Mouse (Mus musculus) fibroblast of lung, adult 2 months (primary cell): ENCODE data around the gene Cdh20.
A peak's percentile ranks its signal among the peaks of the same experiment; 100 is the strongest.
"Not testable (repeated sequence)": the region's sequence is repeated elsewhere in the genome, so short reads cannot be mapped to it uniquely, and the experiment has no call there.

ENCODE experiments used
- DNase-seq: peaks from one replicate; pipeline ENCODE4 v3.0.0-alpha.2; 2011; ENCODE audit warnings: low read depth

Gene Cdh20

GRCm38 (mm10) chr1:104916507-104916906 lies 148.2 kb downstream of the Cdh20 start:
- DNase-seq, result no peak

GRCm38 (mm10) chr1:104917307-104917836 lies 149.0 kb downstream of the Cdh20 start:
- no peak for DNase-seq

DNA sequence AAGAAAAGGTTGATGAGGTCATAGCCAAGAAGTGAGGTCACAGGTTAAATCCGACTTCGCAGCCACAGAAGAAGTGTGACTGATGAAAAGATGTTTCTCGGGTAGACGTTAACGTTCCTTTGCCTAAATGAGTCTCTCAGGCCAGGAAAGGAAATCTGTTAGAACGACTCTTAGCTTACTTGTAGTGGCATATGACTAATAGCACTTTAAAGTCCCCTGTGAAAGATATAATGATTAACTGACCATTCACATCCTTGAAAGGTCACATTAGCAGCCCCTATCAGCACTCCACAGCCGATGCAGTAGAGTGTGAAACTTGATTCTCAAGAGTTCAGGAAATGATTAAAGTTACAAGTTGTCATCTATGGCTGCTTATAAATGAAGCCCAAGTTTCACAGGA lies 164.7 kb downstream of the Cdh20 start:
- DNase-seq, result no peak

- no peak for DNase-seq
These were observed 168.6 kb downstream of the Cdh20 start for GRCm38 (mm10) chr1:104936966-104937365.

- DNase-seq, result no peak
These were observed 170.8 kb downstream of the Cdh20 start for GRCm38 (mm10) chr1:104939156-104939555.

DNA sequence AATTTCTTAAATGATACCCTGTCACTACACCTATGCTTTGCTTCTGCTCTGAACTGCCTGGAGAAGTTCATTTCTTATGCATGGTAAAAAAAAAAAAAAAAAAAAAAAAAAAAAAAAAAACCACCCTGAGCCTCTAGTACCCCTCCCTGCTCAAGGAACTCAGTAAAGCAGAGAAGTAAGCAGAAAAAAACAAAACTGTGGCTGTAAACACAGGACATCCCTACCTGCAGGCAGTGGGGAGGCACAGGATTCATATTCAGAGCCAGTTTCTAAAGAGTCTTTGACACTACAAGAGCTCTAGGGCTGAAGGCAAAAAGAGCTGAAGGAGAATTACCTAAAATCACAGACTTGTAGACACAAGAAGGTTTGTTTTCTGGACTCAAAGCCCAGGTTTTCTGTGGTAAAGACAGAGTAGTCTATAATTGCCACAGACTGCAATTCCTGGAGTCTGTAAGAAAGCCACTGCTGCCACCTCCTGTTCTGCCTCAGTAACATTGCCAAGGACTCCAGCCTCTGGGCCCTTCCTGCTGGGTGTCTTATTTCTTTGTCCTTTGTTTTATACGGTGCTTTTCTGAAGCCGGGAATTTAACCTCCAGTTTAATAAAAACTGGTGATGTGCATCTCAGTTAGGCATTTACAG lies 176.3 kb downstream of the Cdh20 start:
- DNase-seq, result peak; percentile 11

DNA sequence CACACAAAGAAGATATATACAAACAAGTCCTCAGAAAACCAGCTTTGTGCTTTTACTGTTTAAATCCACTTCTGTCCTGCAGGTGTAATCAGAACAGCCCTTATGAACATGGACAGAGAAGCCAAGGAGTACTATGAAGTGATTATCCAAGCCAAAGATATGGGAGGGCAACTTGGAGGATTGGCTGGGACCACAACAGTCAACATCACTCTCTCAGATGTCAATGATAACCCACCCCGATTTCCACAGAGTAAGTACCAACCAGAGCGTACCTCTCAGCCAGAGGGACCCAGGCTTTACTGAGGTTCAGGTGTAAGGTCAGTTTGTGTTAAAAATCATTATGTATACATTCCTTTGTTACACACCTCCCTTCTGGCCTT lies 176.8 kb downstream of the Cdh20 start:
- no peak for DNase-seq

DNA sequence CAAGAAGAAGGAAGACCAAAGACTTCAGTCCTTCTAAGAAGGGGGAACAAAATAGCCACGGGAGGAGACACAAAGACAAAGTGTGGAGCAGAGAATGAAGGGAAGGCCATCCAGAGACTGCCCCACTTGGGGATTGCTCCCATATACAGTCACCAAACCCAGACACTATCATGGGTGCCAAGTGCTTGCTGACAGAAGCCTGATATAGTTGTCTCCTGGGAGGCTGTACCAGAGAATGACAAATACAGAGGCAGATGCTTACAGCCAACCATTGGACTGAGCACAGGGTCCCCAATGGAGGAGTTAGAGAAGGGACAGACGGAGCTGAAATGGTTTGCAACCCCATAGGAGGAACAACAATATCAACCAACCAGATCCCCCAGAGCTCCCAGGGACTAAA lies 181.3 kb downstream of the Cdh20 start:
- DNase-seq, result not testable (repeated sequence)

- no peak for DNase-seq
These were observed 188.7 kb downstream of the Cdh20 start for GRCm38 (mm10) chr1:104957046-104957445.

- DNase-seq, result no peak
These were observed 193.3 kb downstream of the Cdh20 start for GRCm38 (mm10) chr1:104961670-104962069.

DNA sequence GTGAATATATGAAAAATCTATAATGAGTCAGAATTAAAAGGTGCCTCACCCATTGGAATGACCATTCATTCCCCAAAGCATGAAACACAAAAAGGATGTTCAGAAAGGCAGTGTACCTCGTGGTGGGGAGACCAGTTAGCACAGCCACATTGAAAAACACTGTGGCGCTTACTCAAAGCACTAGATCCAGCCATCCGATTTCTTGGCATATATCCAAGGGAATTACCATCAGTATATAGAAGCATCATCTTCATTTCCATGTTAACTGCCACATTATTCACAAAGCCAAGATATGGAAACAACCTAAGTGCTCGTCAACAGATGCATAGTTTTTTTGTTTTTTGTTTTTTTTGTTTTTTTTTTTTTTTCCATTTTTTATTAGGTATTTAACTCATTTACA lies 193.9 kb downstream of the Cdh20 start:
- DNase-seq, result no peak

DNA sequence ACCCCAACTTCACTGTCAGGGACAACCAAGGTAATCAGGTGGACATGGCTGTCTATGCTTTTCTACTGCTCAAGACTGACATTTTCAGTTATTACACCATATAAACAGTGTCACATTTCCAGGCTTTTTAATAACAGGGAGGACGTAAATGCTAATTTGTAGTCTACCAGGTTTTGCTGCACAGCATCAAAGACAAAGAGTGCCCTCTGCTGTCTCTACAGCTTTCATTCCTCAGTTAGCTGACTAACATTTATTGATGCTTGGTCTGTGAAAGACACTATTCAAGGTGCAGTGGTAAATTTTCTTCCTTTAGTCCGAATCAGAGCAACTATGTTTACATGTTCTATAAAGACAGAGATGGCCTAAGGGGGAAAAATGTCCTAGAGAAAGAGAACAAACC lies 210.7 kb downstream of the Cdh20 start:
- no peak for DNase-seq

DNA sequence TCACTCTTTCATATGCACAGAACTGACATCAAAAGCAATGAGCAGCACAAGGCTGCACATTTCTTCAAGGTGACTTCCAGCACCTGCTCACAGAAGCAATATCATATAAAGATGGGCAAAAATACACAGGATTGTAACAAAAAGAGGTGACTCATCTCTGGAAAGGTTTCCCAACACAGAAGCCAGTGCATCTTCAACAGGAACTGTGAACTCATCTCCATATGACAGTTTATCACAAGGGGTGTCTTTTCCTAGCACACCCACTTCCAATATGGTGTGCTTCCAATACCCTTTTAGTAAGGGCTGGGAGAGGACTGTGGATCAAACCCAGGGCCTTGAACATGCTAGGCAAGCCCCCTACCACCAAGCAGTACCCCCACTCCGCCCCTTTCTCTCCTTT lies 211.9 kb downstream of the Cdh20 start:
- DNase-seq, result no peak

DNA sequence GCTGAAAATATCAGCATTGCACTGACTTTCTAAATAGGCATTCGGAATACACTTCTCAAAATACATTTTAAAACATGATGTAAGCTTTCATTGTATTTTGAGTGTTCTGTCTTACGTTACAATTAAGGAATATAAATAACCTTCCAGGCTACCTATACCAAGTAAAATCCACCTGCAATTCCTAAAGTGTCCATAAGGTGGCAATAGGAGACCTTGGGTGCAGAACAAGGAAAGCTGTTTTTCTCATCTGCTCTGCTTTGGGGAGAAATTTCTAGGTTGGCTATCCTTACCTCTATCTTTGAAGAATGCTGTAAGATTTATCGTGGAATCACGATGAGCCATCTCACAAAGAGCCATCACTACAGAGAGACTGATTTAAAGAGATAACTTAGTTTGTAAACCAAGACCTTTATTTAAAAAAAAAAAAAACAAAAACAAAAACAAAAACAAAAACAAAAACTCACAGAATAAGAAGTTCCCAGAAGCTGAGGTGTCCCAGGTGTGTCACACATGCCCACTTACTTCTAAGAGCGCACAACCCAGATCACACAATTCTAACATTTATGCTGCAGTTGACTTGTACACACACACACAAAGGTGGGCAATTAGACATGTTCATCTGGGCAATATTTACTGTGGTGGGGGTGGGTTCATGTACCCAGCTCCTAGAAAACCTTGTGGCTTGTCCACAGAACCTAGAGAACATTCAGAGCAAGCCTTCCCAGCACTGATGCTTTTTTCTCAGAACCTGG lies 218.1 kb downstream of the Cdh20 start:
- DNase-seq, result peak; percentile 29

DNA sequence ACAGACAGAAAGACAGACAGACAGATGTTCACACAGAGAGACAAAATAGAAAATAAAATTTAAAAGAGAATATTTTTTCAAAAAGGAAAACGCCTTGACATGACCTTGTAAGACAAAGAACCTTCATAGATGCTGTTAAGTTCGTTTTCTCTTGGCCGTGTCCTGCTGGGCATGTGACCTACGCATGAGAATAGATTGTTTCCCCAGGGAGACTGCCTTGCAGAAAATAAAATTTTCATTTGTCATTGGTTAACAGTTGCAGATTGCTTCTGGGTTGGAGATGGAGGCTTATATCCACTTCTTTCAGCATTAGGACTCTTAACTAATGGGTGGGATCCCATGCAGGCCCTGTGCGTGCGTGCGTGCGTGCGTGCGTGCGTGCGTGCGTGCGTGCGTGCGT lies 219.2 kb downstream of the Cdh20 start:
- DNase-seq, result no peak

- DNase-seq, result no peak
These were observed 224.1 kb downstream of the Cdh20 start for GRCm38 (mm10) chr1:104992441-104992840.

GRCm38 (mm10) chr1:104993905-104994611 lies 225.7 kb downstream of the Cdh20 start:
- DNase-seq, result no peak

- DNase-seq, result no peak
These were observed 226.3 kb downstream of the Cdh20 start for GRCm38 (mm10) chr1:104994612-104994986.

DNA sequence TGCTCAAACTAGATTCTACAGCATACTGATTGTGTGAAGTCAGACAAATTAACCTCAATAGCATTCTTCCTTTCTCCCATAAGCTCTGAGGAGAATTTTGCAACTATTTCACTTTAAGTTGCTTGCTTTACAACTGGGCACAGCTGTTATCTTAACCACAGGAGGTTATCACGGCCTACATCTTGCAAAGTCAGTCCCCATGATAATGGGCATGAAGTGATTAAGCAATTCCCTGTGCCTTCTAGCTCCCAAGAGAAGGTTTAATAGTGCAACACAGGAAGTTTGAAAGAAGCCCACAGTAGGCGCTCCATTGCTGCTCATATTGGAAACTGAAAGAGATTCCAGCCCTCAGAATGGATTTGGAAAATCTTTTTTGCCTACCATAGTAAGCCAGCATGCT lies 229.5 kb downstream of the Cdh20 start:
- no peak for DNase-seq

GRCm38 (mm10) chr1:105002179-105002578 lies 233.8 kb downstream of the Cdh20 start:
- DNase-seq, result no peak

- DNase-seq, result no peak
These were observed 235.5 kb downstream of the Cdh20 start for GRCm38 (mm10) chr1:105003786-105004185.

DNA sequence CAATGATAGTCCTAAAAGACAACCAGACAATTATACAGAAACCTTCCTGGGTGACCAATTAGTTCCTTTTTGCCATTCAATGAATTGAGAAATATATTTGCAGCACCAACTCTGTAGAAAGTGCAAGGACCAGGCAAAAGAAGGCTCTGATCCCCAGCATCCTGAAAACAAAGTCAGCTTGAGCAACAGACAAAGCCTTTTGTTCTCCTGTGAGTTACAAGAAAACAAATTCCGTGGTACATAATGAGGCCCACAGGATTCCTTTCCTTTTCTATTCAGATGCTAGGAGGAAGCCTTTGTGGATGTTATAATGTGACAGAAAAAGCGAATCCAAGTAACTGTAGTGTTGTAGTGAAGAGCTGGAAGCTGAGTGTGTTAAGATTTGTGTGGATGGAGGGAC lies 244.3 kb downstream of the Cdh20 start:
- DNase-seq, result no peak

DNA sequence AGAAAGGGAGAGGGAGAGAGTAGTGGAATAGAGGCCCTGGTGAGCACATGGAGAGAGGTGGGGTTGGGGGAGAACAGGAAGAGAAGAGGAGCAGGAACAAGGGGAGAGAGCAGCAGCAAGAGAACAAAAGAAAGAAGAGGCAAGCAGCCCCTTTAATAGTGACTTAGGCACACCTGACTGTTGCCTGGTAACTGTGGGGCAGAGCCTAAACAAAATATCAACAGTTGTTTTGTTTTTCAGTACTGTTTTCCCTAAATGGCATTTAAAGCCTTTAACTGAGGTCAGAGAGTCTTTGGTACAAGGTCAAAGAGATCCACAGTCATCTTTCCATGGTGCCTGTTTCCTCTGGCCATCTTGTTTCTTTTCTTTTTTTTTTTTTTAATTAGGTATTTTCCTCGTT lies 245.0 kb downstream of the Cdh20 start:
- no peak for DNase-seq
